Mouse (Mus musculus) liver, postnatal 0 days (tissue): ENCODE results near the gene Preb. TPM values are rescaled to one million over a fixed set of nuclear protein-coding genes. Genes with fewer than 3 reads are reported as not detected.

Experiments used
- ATAC-seq: fragments of 200-750 bp; cut with Nextera tagmentation; 2 replicates; pipeline ENCODE4 v1.8.0; 2017; ENCODE audit warnings: mild to moderate bottlenecking, moderate library complexity
- DNase-seq: peaks from one replicate; pipeline ENCODE4 v3.0.0-alpha.2; 2016
- H3K27ac ChIP-seq: fragments of 300-500 bp; sonication (generic); 2 replicates; pipeline ENCODE4 v1.5.1; 2014; ENCODE audit warnings: antibody characterized with exemption, moderate library complexity, mild to moderate bottlenecking, low read depth
- H3K27me3 ChIP-seq: fragments of 300-500 bp; sonication (generic); 2 replicates; pipeline ENCODE4 v1.6.1; 2014; ENCODE audit warnings: low read length, control low read depth, mixed read lengths; ENCODE audit not compliant: insufficient read depth
- H3K36me3 ChIP-seq: fragments of 300-500 bp; sonication (generic); replicated peaks from 2 replicates; pipeline ENCODE4 v1.6.1; 2014; ENCODE audit warnings: mild to moderate bottlenecking, control low read depth, low read length, moderate library complexity, mixed read lengths; ENCODE audit not compliant: insufficient read depth
- H3K4me1 ChIP-seq: fragments of 300-500 bp; sonication (generic); 2 replicates; pipeline ENCODE4 v1.6.1; 2014; ENCODE audit warnings: antibody characterized with exemption, mild to moderate bottlenecking, control low read depth; ENCODE audit not compliant: insufficient read depth
- H3K4me2 ChIP-seq: fragments of 300-500 bp; sonication (generic); 2 replicates; pipeline ENCODE4 v1.6.1; 2014; ENCODE audit warnings: low read depth, mild to moderate bottlenecking, low read length, moderate library complexity, mixed read lengths
- H3K4me3 ChIP-seq: fragments of 300-500 bp; sonication (generic); 2 replicates; pipeline ENCODE4 v1.5.1; 2014; ENCODE audit warnings: low read depth, low read length
- H3K9ac ChIP-seq: fragments of 300-500 bp; sonication (generic); replicated peaks from 2 replicates; pipeline ENCODE4 v1.6.1; 2014; ENCODE audit warnings: mild to moderate bottlenecking, moderate library complexity
- H3K9me3 ChIP-seq: fragments of 300-500 bp; sonication (generic); 2 replicates; pipeline ENCODE4 v1.6.1; 2016; ENCODE audit warnings: mild to moderate bottlenecking, control low read depth, low read length, mixed read lengths
- CTCF ChIP-seq: sonication (generic); IDR thresholded peaks from 2 replicates; pipeline ENCODE4 v1.5.1; 2016; ENCODE audit warnings: antibody characterized with exemption, low read depth
- EP300 ChIP-seq: IDR thresholded peaks from 2 replicates; pipeline ENCODE4 v1.6.1; 2016; ENCODE audit warnings: antibody characterized with exemption, low read depth, mild to moderate bottlenecking
- WGBS: fragments of 180-500 bp; shearing (Covaris S2); extraction: QIAGEN DNeasy Blood & Tissue Kit; methylation state at CpG from one replicate; pipeline ENCODE4 v1.1.7; 2014; ENCODE audit not compliant: insufficient replicate concordance; 5-methylcytosine and 5-hydroxymethylcytosine counted together
- polyA plus RNA-seq: library from polyadenylated mRNA; unstranded; fragments of >200 nt; fragmentation: Nextera tagmentation; extraction: Ambion mirVana; gene quantifications from 2 replicates; pipeline ENCODE4 v1.2.1, GENCODE M21; 2015

The Preb gene
- polyA plus RNA-seq, 1 experiment from 2014 or later = 80.6 TPM

- no peaks in the 10 kb centered on the region for H3K9me3 ChIP-seq
- H3K4me1 ChIP-seq = peaks cover 26% of the 10 kb centered on the region
- no peak; the same call in 1 of the 2 replicates for ATAC-seq
- H3K27me3 ChIP-seq = no peaks in the 10 kb centered on the region
- H3K4me3 ChIP-seq = peak overlapping the region; percentile 84
- 22% methylated on average over 19 of the region's 19 CpGs for WGBS
- peak; percentile 45 for DNase-seq
- H3K9ac ChIP-seq = peak overlapping the region; percentile 88
- no peak for TF ChIP-seq EP300
- TF ChIP-seq CTCF = no peak
- peak overlapping the region; percentile 89 for H3K4me2 ChIP-seq
- H3K27ac ChIP-seq = peak overlapping the region; percentile 93
- H3K36me3 ChIP-seq = peaks cover 30% of the 10 kb centered on the region
Measured at GRCm38 (mm10) chr5:30959198-30959854, 835 bp downstream of the Preb start.

GRCm38 (mm10) chr5:30957891-30958290 lies 2.3 kb downstream of the Preb start:
- Histone ChIP-seq H3K4me3 (no peak overlapping the region), H3K4me1 (peaks cover 26% of the 10 kb centered on the region), H3K9ac (peak overlapping the region; percentile 30; the same call in 1 of the 2 replicates), H3K27me3 (no peaks in the 10 kb centered on the region), H3K27ac (no peak overlapping the region), H3K36me3 (peaks cover 43% of the 10 kb centered on the region), H3K9me3 (no peaks in the 10 kb centered on the region), H3K4me2 (peak overlapping the region; percentile 89)
- TF ChIP-seq EP300 = no peak
- TF ChIP-seq CTCF = no peak
- ATAC-seq (no peak), DNase-seq (no peak)
- 79% methylated on average over 6 of the region's 6 CpGs for WGBS

DNA sequence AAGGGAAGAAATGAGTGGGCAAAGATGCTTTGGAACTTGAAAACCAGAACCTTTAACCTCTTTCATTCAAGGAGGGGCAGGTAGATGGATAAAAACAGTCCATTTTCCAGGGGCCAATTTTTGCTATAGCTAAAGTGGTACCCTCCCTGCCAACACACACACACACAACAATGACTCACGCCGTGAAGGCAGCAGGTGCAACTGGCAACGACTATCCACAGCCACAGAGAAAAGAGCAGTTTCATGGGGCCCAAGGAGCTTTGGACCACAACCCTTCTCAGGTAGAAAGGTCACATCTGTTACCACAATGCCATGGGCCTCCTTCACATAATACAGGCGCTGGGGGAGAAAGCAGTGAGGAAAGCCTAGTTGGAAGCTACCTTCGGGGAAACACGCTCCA lies 4.4 kb downstream of the Preb start:
- no peak overlapping the region for H3K4me2 ChIP-seq
- peaks cover 50% of the 10 kb centered on the region for H3K36me3 ChIP-seq
- H3K9me3 ChIP-seq = no peaks in the 10 kb centered on the region
- peaks cover 31% of the 10 kb centered on the region for H3K4me1 ChIP-seq
- 82% methylated on average over 6 of the region's 6 CpGs for WGBS
- no peaks in the 10 kb centered on the region for H3K27me3 ChIP-seq
- no peak for TF ChIP-seq EP300
- TF ChIP-seq CTCF = no peak
- no peak for DNase-seq
- H3K4me3 ChIP-seq = no peak overlapping the region
- H3K27ac ChIP-seq = no peak overlapping the region
- no peak for ATAC-seq
- H3K9ac ChIP-seq = no peak overlapping the region

- H3K9me3 ChIP-seq = no peaks in the 10 kb centered on the region
- H3K36me3 ChIP-seq = peaks cover 50% of the 10 kb centered on the region
- H3K4me1 ChIP-seq = peaks cover 33% of the 10 kb centered on the region
- no peak overlapping the region for H3K4me2 ChIP-seq
- ATAC-seq = no peak
- TF ChIP-seq CTCF = no peak
- no peak for TF ChIP-seq EP300
- H3K27me3 ChIP-seq = no peaks in the 10 kb centered on the region
- H3K27ac ChIP-seq = no peak overlapping the region
- no peak for DNase-seq
- H3K4me3 ChIP-seq = no peak overlapping the region
- 87% methylated on average over 9 of the region's 9 CpGs for WGBS
- H3K9ac ChIP-seq = no peak overlapping the region; the same call in 1 of the 2 replicates
Measured at GRCm38 (mm10) chr5:30954556-30954955, 5.6 kb downstream of the Preb start.

- 94% methylated on average over 6 of the region's 6 CpGs for WGBS
- no peak overlapping the region for H3K27ac ChIP-seq
- H3K36me3 ChIP-seq = peaks cover 50% of the 10 kb centered on the region
- H3K27me3 ChIP-seq = no peaks in the 10 kb centered on the region
- no peak overlapping the region for H3K9ac ChIP-seq
- no peak for DNase-seq
- peaks cover 29% of the 10 kb centered on the region for H3K4me1 ChIP-seq
- TF ChIP-seq CTCF (no peak), EP300 (no peak)
- H3K9me3 ChIP-seq = no peaks in the 10 kb centered on the region
- H3K4me3 ChIP-seq = no peak overlapping the region
- no peak for ATAC-seq
- no peak overlapping the region for H3K4me2 ChIP-seq
Measured at GRCm38 (mm10) chr5:30954065-30954464, 6.1 kb downstream of the Preb start.

- Histone ChIP-seq H3K27me3 (no peaks in the 10 kb centered on the region), H3K9me3 (no peaks in the 10 kb centered on the region), H3K4me1 (peaks cover 14% of the 10 kb centered on the region), H3K4me3 (no peak overlapping the region), H3K27ac (0 out of 2 replicates have a peak overlapping the region, but pooled peaks have one; percentile 22), H3K36me3 (peaks cover 39% of the 10 kb centered on the region), H3K4me2 (no peak overlapping the region), H3K9ac (no peak overlapping the region)
- 74% methylated on average over 5 of the region's 5 CpGs for WGBS
- ATAC-seq (no peak), DNase-seq (no peak)
- TF ChIP-seq EP300 (no peak), CTCF (no peak)
Measured at GRCm38 (mm10) chr5:30952551-30952950, 7.6 kb downstream of the Preb start.
